Mouse (Mus musculus): ENCODE measurements at regions not wholly inside any gene's neighbourhood (a gene's known extent, or its start where the extent isn't known, plus 50 kb on each side); places are given as distances from the start of the nearest gene placed in this dataset.
A peak's percentile ranks its signal among the peaks of the same experiment; 100 is the strongest.

DNA sequence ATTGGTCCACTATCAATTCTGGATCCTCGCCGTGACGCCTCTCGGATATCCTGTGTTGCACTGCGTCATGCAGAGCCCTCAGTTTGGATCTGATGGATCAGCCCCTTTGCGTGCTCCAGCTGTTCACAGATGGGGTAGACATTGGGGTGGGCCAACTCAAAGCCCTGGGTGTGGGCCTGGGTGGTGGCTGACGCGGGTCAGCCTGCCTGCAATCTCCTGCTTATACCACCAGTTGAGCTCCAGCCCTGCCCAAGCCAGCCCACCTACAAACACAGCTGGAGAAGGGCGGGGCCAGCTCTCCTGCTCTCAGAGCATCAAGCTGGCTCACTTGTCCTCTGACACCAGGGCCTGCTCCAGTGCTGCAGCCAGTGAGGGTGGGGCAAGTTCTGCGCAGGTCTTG lies 73.1 kb downstream of the Rps15a start:
- DNase-seq (ENCODE audit: low spot score in 2 of 2): no peak

DNA sequence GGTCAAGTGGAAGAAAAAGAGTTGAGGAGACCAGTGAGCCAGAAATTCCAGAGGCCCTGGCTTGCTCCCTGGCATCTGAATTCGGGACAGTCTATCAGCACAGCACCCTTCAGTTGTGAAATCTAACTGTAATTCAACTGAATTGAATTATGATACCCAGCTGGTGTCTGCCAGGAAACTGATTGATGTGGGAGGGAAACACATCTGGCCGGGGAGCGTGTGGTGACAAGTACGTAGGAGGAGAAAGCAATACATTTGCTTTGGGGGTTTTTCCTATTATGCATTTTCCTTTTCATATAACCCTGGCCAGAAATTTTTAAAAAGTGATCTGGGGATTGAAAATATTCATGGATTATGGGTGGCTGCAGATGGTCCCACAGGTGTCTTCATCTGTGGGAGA lies 76.1 kb downstream of the Rps15a start:
- no peak for DNase-seq (ENCODE audit: low spot score in 2 of 2)

DNA sequence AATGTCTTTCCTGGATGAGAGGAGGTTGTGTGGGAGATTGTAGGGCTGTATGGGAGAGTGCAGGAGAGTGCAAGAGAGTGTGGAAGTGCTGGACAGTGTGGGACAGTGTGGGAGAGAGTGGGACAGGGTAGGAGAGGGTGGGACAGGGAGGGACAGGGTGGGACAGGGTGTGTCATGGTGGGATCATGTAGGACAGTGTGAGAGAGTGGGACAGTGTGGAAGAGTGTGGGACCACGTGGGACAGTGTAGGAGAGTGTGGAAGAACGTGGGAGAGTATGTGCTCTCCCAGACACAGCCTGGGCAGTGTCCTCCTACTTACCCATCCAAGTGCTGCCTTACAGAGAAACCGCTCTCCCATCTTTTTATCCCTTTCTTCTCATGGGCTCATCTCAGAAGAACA lies 78.9 kb downstream of the Rps15a start:
- DNase-seq (ENCODE audit: low spot score in 2 of 2): no peak

DNA sequence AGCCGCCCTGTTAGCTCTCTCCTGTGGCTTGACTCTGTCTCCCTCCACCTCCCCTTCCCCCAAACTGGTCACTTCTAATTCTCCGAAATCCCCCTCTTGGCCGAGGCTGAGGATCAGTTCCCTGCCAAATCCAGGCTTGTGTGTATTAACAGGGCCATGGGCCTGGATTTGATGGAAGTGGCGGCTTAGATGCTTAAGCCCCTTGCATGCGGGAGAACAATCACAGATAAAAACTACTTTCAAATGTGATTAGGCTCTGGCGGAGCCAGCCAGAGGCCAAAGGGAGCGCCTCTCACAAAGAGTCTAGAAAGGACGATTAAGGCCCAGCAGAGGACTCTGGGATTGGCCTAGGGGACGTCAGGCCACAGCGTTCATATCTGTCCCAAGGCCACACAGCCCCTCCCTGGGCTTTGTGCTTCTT lies 89.9 kb downstream of the Rps15a start:
- DNase-seq (ENCODE audit: low spot score in 2 of 2): no peak

DNA sequence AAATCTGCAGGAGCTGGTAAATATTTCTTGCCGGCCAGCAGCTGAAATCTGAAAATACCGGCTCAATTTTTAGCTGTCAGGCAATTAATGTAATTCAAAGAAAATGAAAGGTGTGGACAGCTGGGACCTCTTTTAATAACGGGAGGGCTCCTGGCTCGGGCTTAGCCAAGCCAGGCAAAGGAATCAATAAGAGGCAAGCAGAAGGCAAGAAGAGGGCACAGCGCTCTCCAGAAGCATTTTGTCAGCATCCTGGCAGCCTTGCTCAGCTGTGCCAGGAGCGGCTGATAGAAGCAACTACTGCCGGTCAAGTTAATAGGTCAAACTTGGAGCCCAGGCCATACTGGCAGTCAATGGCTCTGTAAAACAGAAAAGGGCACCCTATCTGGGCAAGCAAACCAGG lies 111.4 kb downstream of the Rps15a start:
- DNase-seq (ENCODE audit: low spot score in 2 of 2): no peak

DNA sequence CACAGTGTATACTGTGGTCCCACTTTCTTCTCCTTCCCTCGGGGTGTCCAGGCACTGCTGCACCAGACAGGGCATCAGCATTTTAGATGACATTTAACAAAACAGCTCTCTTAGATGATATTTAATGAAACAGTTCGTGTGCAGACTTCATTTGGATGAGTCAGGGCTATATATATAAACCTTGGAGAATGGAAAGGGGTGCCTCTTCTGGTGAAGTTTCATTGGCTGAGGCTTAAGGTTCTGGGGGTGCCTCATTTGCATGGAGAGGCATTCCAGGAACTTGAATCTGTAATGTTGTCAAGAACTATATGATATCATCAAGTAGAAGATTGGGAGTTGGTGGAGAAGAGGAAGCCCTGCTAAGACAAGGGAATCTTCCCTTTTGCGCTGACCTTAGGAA lies 114.1 kb downstream of the Rps15a start:
- DNase-seq (ENCODE audit: low spot score in 2 of 2): no peak

DNA sequence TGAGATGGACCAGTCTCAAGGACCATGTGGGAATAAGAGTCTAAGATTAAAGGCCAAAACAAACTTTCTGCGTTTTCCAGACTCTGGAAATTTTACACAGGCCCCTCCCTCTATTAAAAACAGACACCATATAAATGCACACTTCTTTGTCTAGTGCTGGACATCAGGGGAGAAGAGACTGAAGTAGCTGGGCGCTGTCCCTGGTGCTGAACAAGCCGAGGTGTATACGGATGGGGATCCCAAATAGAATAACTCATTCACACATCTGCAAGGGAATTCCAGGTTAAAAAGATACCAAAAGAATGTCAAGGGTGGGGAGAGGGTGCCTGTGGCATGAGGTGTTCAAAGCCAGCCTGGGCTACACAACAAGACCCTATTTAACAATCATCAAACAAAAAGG lies 114.9 kb downstream of the Rps15a start:
- DNase-seq (ENCODE audit: low spot score in 2 of 2): peak in 1 of 2 experiments; percentile 15

DNA sequence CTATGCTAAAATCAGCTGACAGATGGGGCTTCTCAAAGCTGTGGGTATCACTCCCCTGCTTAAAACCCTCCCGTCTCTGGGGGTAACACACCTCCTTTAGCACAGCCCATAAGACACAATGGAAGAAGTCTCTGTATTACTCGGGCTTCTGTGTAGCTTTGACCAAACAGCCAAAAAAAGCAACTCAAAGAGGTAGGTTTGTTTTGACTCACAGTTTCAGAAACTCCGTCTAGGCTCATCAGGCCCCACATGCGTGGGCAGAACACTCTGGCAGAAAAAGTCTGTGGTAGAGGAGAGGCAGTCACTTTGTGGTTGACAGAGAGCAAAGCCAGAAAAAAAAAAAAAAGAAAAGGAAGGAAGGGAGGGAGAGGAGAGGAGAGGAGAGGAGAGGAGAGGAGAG lies 133.8 kb downstream of the Rps15a start:
- DNase-seq (ENCODE audit: low spot score in 2 of 2): no peak

DNA sequence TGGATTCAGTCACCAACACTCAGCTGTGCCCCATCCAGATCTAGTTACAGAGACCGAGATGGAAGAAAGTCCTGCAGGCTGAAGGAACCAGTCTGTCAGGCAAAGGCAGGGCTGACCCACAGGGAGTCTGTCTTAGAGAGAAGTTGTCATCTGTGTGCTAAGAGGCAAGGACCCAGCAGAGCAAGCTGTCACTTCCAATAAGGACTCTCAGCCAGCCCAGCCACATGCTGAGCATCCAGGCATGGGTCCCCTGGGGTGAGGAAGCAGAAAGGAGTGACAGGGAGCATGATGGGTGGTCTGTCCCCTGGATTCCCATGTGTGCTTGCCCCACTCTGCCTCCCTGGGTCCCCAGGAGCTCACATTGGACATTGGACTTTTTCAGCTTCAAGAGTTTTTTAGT lies 144.8 kb downstream of the Rps15a start:
- DNase-seq (ENCODE audit: low spot score in 2 of 2): no peak

DNA sequence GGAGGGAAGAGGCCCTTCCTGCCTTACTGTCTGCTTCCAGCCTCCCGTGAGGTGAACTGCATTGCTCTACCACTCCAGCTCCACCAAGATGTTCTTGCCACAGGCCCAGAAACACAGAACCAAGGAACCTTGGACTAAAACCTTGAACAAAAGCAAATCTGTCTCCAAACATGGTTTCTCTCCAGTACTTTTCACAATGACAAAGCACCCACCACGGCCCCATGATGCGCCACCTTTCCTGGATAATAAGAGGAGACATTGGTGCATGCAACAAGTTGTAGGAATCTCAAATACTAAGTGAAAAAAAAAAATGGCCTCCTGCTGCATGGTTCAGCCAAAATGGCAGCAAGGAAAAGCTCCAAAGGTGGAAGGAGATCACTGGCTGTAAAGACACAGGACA lies 172.6 kb downstream of the Rps15a start:
- no peak for DNase-seq (ENCODE audit: low spot score in 2 of 2)

DNA sequence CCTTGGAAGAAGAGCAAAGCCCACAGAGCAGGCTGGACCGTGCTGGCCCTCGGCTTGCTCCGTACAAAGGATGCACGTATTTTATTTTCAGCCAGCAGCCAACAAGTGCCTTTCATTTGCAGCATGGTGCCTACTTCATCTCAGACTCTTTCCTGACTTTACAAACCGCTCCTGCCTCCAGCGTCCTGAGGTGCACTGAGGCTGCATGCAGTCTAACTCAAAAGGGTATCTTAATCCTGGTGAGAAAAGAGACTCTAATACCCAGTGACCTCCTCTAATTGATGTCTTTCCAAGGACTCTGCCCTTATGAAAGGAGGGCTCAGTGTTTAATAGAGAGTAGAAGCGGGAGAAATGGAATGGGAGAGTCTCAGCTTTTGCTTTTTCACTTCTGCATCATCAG lies 176.4 kb downstream of the Rps15a start:
- no peak for DNase-seq (ENCODE audit: low spot score in 2 of 2)

DNA sequence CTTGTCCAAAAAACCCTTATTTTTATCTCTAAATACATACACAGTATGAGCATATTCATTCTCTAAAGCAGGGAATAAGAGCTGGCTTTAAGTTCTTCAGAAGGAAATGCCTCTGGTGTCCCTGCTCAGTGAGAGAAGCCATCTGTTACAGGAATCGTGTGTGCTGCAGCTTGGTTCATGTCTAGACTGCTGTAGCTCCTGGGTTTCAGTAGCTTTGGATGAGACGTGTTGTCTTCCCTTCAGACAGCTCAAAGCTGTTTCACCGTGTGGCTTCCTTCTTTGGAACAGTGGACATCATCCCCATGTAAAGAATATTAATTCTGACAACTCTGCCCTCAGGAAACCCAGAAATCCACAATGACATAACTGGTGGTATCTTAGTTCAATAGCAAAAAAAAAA lies 181.1 kb downstream of the Rps15a start:
- DNase-seq (ENCODE audit: low spot score in 2 of 2): no peak

DNA sequence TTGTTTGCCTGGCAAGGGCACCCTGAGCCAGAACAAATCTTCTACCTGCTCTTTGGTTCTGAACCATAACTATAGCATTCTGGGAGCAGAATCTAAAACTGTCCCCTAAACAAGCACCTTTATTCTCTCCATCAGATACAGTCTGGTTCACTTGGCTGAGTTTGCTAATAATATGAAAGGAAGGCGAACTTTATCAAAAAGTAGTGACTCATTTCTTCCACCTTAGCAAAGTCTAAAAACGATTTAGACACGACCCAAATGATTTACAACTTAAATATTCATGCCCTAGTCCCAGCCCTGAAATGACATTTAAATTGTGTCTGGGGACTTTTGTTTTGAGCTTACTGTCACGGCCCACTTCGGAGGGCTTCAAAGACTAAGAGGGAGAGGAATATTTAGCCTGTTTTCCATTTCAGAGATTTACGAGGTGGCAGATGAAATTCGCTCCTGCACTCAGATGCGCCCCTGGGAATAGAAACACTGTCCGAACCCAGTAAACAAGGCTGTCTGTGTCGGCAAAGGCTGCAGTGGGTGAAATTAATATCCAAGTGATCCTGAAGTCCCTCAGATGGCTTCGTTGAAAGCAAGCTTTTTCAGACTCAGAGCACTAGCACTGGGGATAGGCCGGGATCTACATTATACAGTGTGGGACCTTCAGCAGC lies 184.6 kb downstream of the Rps15a start:
- no peak for DNase-seq (ENCODE audit: low spot score in 2 of 2)

DNA sequence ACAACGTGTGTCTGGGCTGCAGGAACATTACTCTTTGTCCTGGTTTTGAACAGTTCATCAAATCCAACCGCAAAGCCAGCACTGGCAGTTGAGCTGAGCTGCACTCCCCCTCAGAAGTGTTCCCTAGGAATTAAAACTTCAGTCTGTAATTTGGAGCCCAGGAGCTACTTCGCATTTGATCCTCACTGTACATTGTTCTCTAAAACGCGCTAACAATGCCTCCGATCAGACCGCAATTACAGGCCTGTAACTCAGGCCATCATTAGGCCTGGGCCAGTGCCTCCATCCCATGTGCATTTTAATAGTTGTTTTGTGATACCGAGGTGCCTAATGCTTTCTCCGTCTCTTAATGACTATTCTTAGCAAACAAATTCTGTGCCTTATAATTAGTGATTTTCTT lies 185.6 kb downstream of the Rps15a start:
- no peak for DNase-seq (ENCODE audit: low spot score in 2 of 2)

DNA sequence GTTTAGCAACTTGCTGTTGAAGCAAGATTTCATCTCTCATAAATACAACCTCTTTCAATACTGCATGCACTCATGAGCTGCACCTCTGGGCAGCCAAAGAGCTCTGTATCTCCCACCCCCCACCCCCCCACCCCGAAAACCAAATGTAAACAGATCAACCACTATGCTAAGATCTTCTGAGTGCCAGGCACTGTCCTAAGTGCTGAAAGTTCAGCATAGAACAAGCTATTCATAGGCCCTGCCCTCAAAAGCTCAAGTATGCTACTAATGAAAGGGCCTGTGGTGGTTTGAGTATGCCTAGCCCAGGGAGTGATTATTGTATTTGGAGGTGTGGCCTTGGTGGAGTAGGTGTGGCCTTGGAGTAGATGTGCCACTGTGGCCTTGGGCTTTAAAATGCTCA lies 189.6 kb downstream of the Rps15a start:
- DNase-seq (ENCODE audit: low spot score in 2 of 2): no peak

DNA sequence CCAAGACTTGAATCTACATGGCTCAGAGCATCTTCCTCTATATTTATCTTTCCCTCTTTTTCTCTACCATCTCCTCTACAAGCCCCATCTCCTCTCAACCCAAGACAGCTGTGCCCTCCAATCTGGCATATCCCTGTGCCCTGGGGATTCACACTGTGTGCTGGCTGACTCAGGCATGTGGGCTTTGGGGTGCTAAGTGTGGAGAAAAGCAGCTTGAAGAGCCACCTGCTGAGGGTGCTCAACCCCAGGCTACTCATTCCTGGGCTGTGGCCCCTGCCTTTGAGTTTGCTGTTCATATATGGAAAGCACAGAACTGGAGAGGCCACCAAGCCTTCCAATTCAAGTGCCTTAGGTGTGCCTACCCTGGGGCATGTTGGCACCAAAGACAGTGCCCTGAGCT lies 193.7 kb downstream of the Rps15a start:
- peak in 1 of 2 experiments; percentile 24 for DNase-seq (ENCODE audit: low spot score in 2 of 2)

DNA sequence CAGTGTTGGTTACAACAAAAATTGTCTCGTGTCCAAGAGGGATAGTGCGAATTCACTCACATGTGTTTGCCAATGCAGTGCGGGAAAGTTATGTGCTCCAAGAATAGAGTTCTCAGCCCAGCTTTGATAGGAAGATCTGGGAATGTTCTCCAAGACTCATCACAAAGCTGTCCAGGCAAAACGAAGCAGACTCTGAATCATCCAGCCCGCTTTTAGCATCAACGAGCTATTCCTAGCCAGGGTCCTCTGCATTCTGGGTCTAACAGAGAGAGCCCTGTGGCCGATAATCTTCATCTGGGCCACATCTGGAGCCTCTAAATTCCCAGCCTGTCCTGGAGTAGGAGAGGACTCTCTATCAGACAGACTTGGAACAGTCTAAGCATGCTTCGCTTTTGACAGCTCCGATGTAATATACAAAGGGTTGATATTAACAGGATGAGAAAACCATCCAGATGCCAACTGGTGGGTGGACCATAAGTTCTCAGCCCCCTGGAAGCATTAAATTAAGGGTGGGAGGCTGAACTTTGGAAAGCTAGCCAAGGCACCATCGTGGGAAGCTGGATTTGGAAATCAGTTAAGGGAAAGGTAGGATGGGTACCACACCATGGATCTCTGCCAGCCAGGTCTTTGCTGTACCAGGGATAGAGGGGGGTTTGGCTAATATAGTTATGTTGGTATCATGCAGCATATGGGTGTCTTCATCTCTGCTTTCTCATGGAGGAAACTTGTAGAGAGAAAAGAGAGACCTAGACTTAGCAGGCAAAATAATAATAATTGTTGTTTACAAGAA lies 197.6 kb downstream of the Rps15a start:
- DNase-seq (ENCODE audit: low spot score in 2 of 2): no peak

DNA sequence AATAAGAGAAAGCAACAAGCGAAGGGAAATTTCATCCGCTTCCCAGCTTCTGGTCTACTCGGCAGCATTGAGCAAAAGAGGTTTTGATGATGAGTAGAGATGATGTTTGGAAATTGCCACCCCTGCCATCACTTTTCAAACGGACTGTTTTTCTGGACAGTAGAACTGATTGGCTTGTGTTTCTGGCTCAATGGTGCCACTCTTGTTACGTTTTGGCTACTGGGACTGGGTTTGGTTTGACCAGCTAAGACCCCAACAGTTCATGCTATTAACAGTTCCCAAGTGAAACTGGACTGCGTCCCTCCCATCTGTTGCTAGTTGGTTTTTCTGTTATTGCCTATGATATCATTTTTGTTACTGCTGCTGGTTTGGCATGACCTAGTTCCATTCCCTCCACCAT lies 199.1 kb downstream of the Rps15a start:
- DNase-seq (ENCODE audit: low spot score in 2 of 2): no peak

DNA sequence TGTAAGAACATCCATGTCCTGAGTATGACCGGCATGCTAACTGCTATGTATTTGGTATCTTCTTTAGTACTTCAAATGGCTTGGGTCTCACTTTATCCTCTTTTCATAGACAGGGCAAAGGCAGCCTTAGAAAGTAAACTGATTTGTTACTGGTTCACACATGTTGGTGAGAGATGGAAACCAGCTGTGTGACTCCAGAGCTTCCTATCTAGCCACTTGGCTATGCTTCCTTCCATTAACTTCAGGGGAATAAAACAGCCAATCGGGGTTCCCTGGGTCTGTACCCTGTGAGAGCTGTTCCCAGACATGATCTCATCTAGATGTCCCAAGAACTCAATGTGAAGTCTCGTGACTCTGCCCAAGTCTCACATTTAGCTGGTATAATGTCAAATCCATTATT lies 203.5 kb downstream of the Rps15a start:
- no peak for DNase-seq (ENCODE audit: low spot score in 2 of 2)

DNA sequence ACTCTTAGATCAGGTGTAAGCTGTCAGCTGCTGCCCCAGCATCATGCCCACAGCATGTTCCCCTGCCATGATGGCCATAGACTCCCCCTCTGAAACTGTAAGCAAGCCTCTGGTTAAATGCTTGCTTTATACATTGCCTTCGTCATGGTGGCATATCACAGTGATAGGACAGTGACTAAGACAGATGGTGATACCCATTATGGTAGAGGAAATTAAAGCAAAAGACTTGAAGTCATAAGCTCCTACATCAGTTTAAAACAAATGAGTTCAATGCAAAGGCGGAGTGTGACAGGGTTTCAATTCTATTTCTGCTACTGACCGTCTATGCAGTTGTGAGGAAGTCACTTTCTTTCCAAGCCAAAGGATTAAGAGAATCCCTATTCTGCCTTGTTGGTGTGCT lies 204.9 kb downstream of the Rps15a start:
- no peak for DNase-seq (ENCODE audit: low spot score in 2 of 2)

DNA sequence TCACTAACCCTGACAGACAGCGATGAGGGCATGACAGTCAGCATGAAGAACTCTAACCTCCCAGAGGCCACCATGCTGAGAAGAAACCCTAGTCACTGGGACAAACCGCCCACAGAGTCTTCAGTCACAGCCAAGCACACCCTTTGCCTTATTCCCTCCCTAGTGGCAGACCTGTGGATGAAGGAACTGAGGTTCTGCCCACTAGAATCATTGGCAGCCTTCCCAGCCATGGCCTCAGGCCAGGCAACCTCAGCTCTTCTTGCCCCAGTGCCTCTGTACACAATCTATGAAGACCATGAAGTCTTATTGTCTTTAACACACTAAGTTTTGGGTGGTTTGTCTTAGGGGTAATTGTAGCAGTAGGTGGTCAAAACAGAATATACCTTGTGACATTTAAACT lies 219.5 kb downstream of the Rps15a start:
- DNase-seq (ENCODE audit: low spot score in 2 of 2): no peak

DNA sequence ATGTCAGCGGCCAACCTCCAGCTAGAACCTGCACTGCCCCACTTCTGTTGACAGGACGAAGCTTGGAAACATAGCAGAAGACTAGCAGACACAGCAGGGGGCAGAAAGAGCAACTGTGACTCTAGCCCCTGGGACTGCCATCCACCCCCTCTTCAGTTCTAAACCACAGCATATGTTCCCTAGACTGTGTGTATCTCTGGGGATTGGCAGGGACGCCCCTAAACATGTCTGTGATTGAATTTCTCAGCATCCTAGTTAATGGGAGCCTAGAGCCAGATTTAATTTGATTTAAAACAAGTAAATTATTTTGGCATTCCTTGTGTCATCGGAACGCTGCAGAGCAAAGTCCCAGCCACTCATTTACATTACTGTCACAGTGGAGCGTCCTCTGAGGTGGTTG lies 228.7 kb downstream of the Rps15a start:
- no peak for DNase-seq (ENCODE audit: low spot score in 2 of 2)

DNA sequence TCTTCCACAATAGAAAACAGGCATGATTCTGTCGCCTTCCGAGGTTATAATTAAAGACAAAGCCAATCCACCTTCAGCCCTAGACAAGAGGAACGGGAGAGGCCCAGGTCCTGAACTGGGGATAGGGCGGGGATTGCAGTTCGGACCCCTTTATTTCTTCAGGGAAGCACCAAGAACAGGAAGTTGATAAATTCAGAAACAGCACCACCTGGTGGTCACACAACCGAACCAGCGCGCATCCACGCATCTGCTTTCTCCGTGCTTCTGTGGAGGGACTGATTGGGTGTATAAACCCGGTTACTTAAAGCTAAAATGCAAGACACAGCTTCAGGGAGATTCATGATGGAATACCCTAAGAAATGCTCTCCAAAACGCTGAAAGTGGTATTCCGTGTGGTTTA lies 233.2 kb downstream of the Rps15a start:
- DNase-seq (ENCODE audit: low spot score in 2 of 2): peak; percentile 89

Measured in layer of hippocampus, postnatal 10 days (tissue).